Mouse (Mus musculus): ENCODE results near the gene Gm9936. TPM values are rescaled to one million over a fixed set of nuclear protein-coding genes. Genes with fewer than 3 reads are reported as not detected.

The Gm9936 gene
- total and polyA plus RNA-seq, 3 experiments = not detected

GRCm38 (mm10) chr5:114825978-114826691, 32.3 kb downstream of the Gm9936 start (continued):
- no peak for TF ChIP-seq KAT2A (conservative IDR thresholded peaks at IDR 0.05; ENCODE audit: low read depth, low read length)
- TF ChIP-seq MYC (IDR thresholded peaks at IDR 0.05; ENCODE audit: low read depth, low read length) = peak; percentile 77
- TF ChIP-seq RAD21 (IDR thresholded peaks at IDR 0.05; ENCODE audit: low read depth, low read length) = no peak
- TF ChIP-seq RCOR1 (IDR thresholded peaks at IDR 0.05; ENCODE audit: low read depth, low read length) = no peak
- TF ChIP-seq MAFK (IDR thresholded peaks at IDR 0.05; ENCODE audit: borderline replicate concordance, low read depth, low read length) = no peak
- no peak for TF ChIP-seq USF2 (IDR thresholded peaks at IDR 0.05; ENCODE audit: borderline replicate concordance in 1 of 2, insufficient read depth in 1 of 2, low read depth in 1 of 2, low read length in 2 of 2)
- 0 out of 2 replicates have a peak, but pooled peaks have one; percentile 21 for TF ChIP-seq ELF1 (IDR thresholded peaks at IDR 0.05; ENCODE audit: low read depth, low read length)
- TF ChIP-seq MEF2A (IDR thresholded peaks at IDR 0.05; ENCODE audit: extremely low read depth, insufficient replicate concordance, low read depth, low read length, poor library complexity, severe bottlenecking) = no peak
- no peak for TF ChIP-seq POLR2AphosphoS5 (IDR thresholded peaks at IDR 0.05; ENCODE audit: borderline replicate concordance, low read depth, low read length)
- peak in 1 of 3 experiments; percentile 1; a peak in 1 of 6 replicates for TF ChIP-seq CTCF (IDR thresholded peaks at IDR 0.05 in 2 of 3, conservative IDR thresholded peaks at IDR 0.05 in 1 of 3; ENCODE audit: control insufficient read depth in 1 of 3, insufficient read depth in 1 of 3, low read depth in 2 of 3, low read length in 3 of 3, poor library complexity in 1 of 3, severe bottlenecking in 1 of 3)
- TF ChIP-seq TBP (IDR thresholded peaks at IDR 0.05; ENCODE audit: low read depth, low read length) = peak; percentile 53; the same call in 1 of the 2 replicates
- TF ChIP-seq TCF12 (IDR thresholded peaks at IDR 0.05; ENCODE audit: low read depth, low read length) = no peak
- TF ChIP-seq ZMIZ1 (IDR thresholded peaks at IDR 0.05; ENCODE audit: low read depth, low read length) = no peak
- no peak for TF ChIP-seq CHD1 (IDR thresholded peaks at IDR 0.05; ENCODE audit: low read depth, low read length)
- no peak for TF ChIP-seq ZKSCAN1 (IDR thresholded peaks at IDR 0.05; ENCODE audit: low read depth, low read length)
- TF ChIP-seq HCFC1 (IDR thresholded peaks at IDR 0.05; ENCODE audit: low read depth, low read length) = no peak
- no peak for TF ChIP-seq GATA1 (IDR thresholded peaks at IDR 0.05; ENCODE audit: low read depth, low read length)
- TF ChIP-seq EP300 (IDR thresholded peaks at IDR 0.05; ENCODE audit: low read depth in 1 of 2, low read length in 2 of 2) = no peak
- no peak for TF ChIP-seq ETS1 (IDR thresholded peaks at IDR 0.05; ENCODE audit: low read depth, low read length)

GRCm38 (mm10) chr5:114824197-114824596, 34.3 kb downstream of the Gm9936 start:
- peak overlapping the region; percentile 10 to 16; a peak in 2 of 4 replicates for H3K4me3 ChIP-seq (ENCODE audit: control insufficient read depth in 1 of 2, insufficient read depth in 1 of 2, low read depth in 2 of 2, low read length in 2 of 2)

More at GRCm38 (mm10) chr5:114824197-114824596, 34.3 kb downstream of the Gm9936 start:
- H3K4me1 ChIP-seq (ENCODE audit: control insufficient read depth in 1 of 2, insufficient read depth in 2 of 2, low read length in 2 of 2) = 0 out of 4 replicates have a peak, but pooled peaks cover 0 to 5% of the 10 kb centered on the region in 2 experiments
- no peak overlapping the region for H3K27ac ChIP-seq (ENCODE audit: control insufficient read depth, low read depth, low read length)
- H3K27me3 ChIP-seq (ENCODE audit: control insufficient read depth in 1 of 2, insufficient read depth in 2 of 2, low read length in 2 of 2) = no peaks in the 10 kb centered on the region
- H3K79me2 ChIP-seq (ENCODE audit: control insufficient read depth, insufficient read depth, low read length, poor library complexity) = peaks cover 2% of the 10 kb centered on the region
- H3K9ac ChIP-seq (ENCODE audit: control insufficient read depth, low read depth, low read length, poor library complexity, severe bottlenecking) = no peak overlapping the region
- no peaks in the 10 kb centered on the region for H3K9me3 ChIP-seq (replicated peaks; ENCODE audit: insufficient read depth, low read length)
- peak; percentile 80 for DNase-seq (ENCODE audit: low read depth, low spot score)
- no peaks in the 10 kb centered on the region; a peak in 1 of 4 replicates for H3K36me3 ChIP-seq (ENCODE audit: control insufficient read depth in 1 of 2, insufficient read depth in 2 of 2, low read length in 2 of 2)
- peak; percentile 33 for TF ChIP-seq RAD21 (IDR thresholded peaks at IDR 0.05; ENCODE audit: low read depth, low read length)
- TF ChIP-seq SMC3 (IDR thresholded peaks at IDR 0.05; ENCODE audit: low read depth, low read length) = peak; percentile 43
- no peak for TF ChIP-seq ELF1 (IDR thresholded peaks at IDR 0.05; ENCODE audit: low read depth, low read length)
- peak; percentile 73 to 92 (median 76) for TF ChIP-seq CTCF (IDR thresholded peaks at IDR 0.05 in 2 of 3, conservative IDR thresholded peaks at IDR 0.05 in 1 of 3; ENCODE audit: control insufficient read depth in 1 of 3, insufficient read depth in 1 of 3, low read depth in 2 of 3, low read length in 3 of 3, poor library complexity in 1 of 3, severe bottlenecking in 1 of 3)

Measured in MEL (cell line).